Mouse (Mus musculus) cerebellum, adult 2 months (tissue): Measurements from ENCODE around the gene Taf8. TPM values are rescaled to one million over a fixed set of nuclear protein-coding genes. Genes with fewer than 3 reads are reported as not detected.

ENCODE experiments used
- DNase-seq, 2 experiments: peaks; one replicate each; pipeline ENCODE4 v3.0.0; 2021
- H3K27ac ChIP-seq: fragments of 200-500 bp; 2 replicates; pipeline ENCODE4 v1.5.1; 2012; ENCODE audit warnings: low read length, control low read depth, inconsistent platforms; ENCODE audit not compliant: insufficient read depth
- H3K27me3 ChIP-seq: fragments of 200-500 bp; 2 replicates; pipeline ENCODE4 v1.6.1; 2012; ENCODE audit warnings: inconsistent platforms, mild to moderate bottlenecking, low read length, moderate library complexity; ENCODE audit not compliant: control insufficient read depth, insufficient read depth
- H3K4me1 ChIP-seq: fragments of 200-500 bp; 2 replicates; pipeline ENCODE4 v1.6.1; 2011; ENCODE audit warnings: low read length; ENCODE audit not compliant: control insufficient read depth, insufficient read depth
- H3K4me3 ChIP-seq: fragments of 200-500 bp; replicated peaks from 2 replicates; pipeline ENCODE3; 2011; ENCODE audit warnings: mild to moderate bottlenecking, low read depth, low read length, control low read depth; ENCODE audit not compliant: insufficient read depth
- CTCF ChIP-seq: fragments of 200-500 bp; IDR thresholded peaks from 2 replicates; pipeline ENCODE4 v1.5.1; 2011; ENCODE audit warnings: low read depth, mild to moderate bottlenecking, control low read depth, low read length, moderate library complexity, borderline replicate concordance; ENCODE audit not compliant: insufficient read depth
- POLR2A ChIP-seq: fragments of 200-500 bp; IDR thresholded peaks from 2 replicates; pipeline ENCODE4 v1.6.1; 2011; ENCODE audit warnings: low read length, control low read depth, borderline replicate concordance; ENCODE audit not compliant: insufficient read depth
- WGBS: fragments of 180-500 bp; shearing (Covaris S2); methylation state at CpG from one replicate; pipeline ENCODE4 v1.1.7; 2018; 5-methylcytosine and 5-hydroxymethylcytosine counted together
- polyA plus RNA-seq: library from polyadenylated mRNA; depleted of rRNA; stranded (reverse); fragments of >200 nt; gene quantifications from 2 replicates; pipeline ENCODE4 v1.2.3, GENCODE M21; 2012

The Taf8 gene
- polyA plus RNA-seq, 1 experiment, result 32.0 TPM

- Histone ChIP-seq H3K4me1 (no peaks in the 10 kb centered on the region), H3K27ac (no peak overlapping the region), H3K27me3 (no peaks in the 10 kb centered on the region), H3K4me3 (no peak overlapping the region)
- 77% methylated on average over 9 of the region's 9 CpGs for WGBS
- DNase-seq, result no peak
- TF ChIP-seq POLR2A (no peak), CTCF (peak; percentile 43; the same call in 1 of the 2 replicates)
Measured at GRCm38 (mm10) chr17:47490791-47491190, 11.3 kb downstream of the Taf8 start.

- DNase-seq, result no peak
- H3K27ac ChIP-seq, result no peak overlapping the region
- 53% methylated on average over 3 of the region's 3 CpGs for WGBS
- H3K4me3 ChIP-seq, result no peak overlapping the region
- H3K27me3 ChIP-seq, result no peaks in the 10 kb centered on the region
- TF ChIP-seq CTCF (no peak), POLR2A (no peak)
- no peaks in the 10 kb centered on the region for H3K4me1 ChIP-seq
Measured at GRCm38 (mm10) chr17:47485791-47486190, 16.3 kb downstream of the Taf8 start.

GRCm38 (mm10) chr17:47484993-47485392 is 17.1 kb downstream of the Taf8 start:
- H3K27me3 ChIP-seq, result no peaks in the 10 kb centered on the region
- H3K27ac ChIP-seq, result no peak overlapping the region
- no peaks in the 10 kb centered on the region for H3K4me1 ChIP-seq
- TF ChIP-seq POLR2A (no peak), CTCF (no peak)
- no peak overlapping the region for H3K4me3 ChIP-seq
- WGBS, result 11% methylated on average over 3 of the region's 3 CpGs
- no peak for DNase-seq

- no peak for DNase-seq
- H3K27me3 ChIP-seq, result no peaks in the 10 kb centered on the region
- H3K27ac ChIP-seq, result no peak overlapping the region
- no peak overlapping the region for H3K4me3 ChIP-seq
- TF ChIP-seq CTCF (no peak), POLR2A (no peak)
- 33% methylated on average over 1 of the region's 1 CpGs for WGBS
- no peaks in the 10 kb centered on the region for H3K4me1 ChIP-seq
Measured at GRCm38 (mm10) chr17:47484241-47484921, 17.7 kb downstream of the Taf8 start.

GRCm38 (mm10) chr17:47482401-47482800 is 19.7 kb downstream of the Taf8 start:
- H3K27me3 ChIP-seq, result no peaks in the 10 kb centered on the region
- DNase-seq, result peak in 1 of 2 experiments; percentile 47
- H3K4me3 ChIP-seq, result no peak overlapping the region
- 28% methylated on average over 2 of the region's 2 CpGs for WGBS
- H3K27ac ChIP-seq, result no peak overlapping the region
- TF ChIP-seq CTCF (peak; percentile 71), POLR2A (no peak)
- H3K4me1 ChIP-seq, result no peaks in the 10 kb centered on the region

GRCm38 (mm10) chr17:47479887-47480286 is 22.2 kb downstream of the Taf8 start:
- H3K4me1 ChIP-seq, result no peaks in the 10 kb centered on the region
- 73% methylated on average over 3 of the region's 3 CpGs for WGBS
- no peak for DNase-seq

GRCm38 (mm10) chr17:47475714-47476113 is 26.4 kb downstream of the Taf8 start:
- no peak for DNase-seq
- Histone ChIP-seq H3K27me3 (no peaks in the 10 kb centered on the region), H3K4me3 (no peak overlapping the region), H3K27ac (no peak overlapping the region), H3K4me1 (peaks cover 5% of the 10 kb centered on the region; the same call in 1 of the 2 replicates)
- 64% methylated on average over 3 of the region's 3 CpGs for WGBS
- no peak for TF ChIP-seq POLR2A
- no peak for TF ChIP-seq CTCF

More at GRCm38 (mm10) chr17:47479887-47480286, 22.2 kb downstream of the Taf8 start:
- H3K27me3 ChIP-seq, result no peaks in the 10 kb centered on the region
- no peak for TF ChIP-seq CTCF
- TF ChIP-seq POLR2A, result no peak
- H3K4me3 ChIP-seq, result no peak overlapping the region
- no peak overlapping the region for H3K27ac ChIP-seq

GRCm38 (mm10) chr17:47475181-47475580 is 26.9 kb downstream of the Taf8 start:
- TF ChIP-seq CTCF, result no peak
- no peak for TF ChIP-seq POLR2A
- H3K4me1 ChIP-seq, result peaks cover 10% of the 10 kb centered on the region
- DNase-seq, result no peak

More at GRCm38 (mm10) chr17:47475181-47475580, 26.9 kb downstream of the Taf8 start:
- Histone ChIP-seq H3K27me3 (no peaks in the 10 kb centered on the region), H3K4me3 (no peak overlapping the region), H3K27ac (no peak overlapping the region)
- 84% methylated on average over 4 of the region's 4 CpGs for WGBS
